Mouse (Mus musculus): ENCODE results near the gene Prkacb. TPM values are rescaled to one million over a fixed set of nuclear protein-coding genes. Genes with fewer than 3 reads are reported as not detected.

Gene Prkacb
- 10.8 and 11.7 TPM in 2 replicates for polyA plus RNA-seq (2012)

DNA sequence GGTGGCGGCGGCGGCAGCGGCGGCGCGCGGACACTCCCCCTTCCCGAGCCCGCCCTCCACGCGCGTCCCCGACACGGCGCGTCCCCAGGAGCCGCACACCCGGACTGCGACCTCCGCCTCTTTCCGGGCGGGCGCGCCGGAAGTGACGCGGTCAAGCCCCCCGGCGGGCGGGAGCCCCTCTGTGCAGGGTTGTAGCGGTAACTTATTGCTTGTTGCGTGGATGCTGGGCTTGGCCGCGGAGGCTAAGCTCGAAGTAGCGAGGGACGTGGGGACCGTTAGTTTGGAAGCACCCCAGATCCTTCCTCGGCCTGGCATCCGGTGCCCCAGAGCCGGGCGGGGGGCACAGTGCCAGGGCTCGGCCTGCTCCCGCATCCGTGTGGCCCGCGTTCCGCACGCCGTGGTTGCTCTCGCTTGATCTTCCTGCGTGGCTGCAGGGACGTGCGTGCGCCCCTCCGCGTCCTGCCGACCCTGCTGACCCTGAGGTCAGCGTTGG lies at the start of gene Prkacb:
Prkacb (minus strand) TSS at position 90 of the 493 bp plus-strand sequence.

DNA sequence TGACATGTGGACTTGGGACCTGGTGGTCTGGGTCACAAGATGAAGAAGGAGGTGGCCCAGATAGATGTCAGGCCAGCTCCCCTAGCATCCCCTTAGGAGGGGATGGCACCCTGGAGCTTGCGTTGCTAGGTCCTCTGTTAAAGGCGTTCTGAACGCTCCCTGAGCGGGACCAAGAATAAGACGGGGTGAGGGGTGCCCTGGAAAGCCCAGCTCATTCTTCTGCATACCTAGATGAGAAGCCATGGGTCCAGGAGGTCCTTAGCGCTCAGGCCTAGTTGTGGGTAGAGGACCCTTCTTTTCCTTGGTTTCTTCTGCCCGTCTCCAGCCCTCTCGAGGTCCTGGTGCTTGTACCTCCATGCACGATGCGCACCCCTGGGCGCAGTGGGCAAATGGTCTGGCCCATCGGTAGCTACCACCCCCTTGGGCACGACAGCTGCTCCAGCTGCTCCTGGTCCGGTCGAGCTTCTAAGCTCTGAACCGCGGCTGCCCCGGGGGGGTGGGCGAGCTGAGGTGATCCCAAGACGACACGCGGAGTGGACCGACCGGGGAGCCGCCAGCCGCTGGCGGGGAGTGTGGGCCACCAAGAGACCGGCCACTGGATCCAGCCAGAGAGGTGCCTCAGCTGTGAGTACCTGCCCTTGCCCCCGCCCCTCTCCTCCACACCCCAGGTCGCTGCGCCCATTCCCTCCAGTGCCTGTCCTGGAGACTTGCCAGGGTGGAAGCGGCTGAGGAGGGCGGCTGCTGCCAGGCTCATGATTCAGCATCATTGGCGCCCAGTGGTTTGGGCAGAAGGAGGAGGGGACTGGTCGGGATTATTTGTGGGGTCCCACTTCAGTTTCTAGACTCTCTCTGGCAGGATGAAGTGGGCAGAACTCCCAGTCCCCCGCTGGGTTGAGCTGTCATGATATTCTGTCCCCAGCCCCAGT lies 39.4 kb upstream of the Prkacb start, which contains the start of gene Ttll7:
Ttll7 (plus strand) TSS at position 402 of the 926 bp plus-strand sequence.

DNA sequence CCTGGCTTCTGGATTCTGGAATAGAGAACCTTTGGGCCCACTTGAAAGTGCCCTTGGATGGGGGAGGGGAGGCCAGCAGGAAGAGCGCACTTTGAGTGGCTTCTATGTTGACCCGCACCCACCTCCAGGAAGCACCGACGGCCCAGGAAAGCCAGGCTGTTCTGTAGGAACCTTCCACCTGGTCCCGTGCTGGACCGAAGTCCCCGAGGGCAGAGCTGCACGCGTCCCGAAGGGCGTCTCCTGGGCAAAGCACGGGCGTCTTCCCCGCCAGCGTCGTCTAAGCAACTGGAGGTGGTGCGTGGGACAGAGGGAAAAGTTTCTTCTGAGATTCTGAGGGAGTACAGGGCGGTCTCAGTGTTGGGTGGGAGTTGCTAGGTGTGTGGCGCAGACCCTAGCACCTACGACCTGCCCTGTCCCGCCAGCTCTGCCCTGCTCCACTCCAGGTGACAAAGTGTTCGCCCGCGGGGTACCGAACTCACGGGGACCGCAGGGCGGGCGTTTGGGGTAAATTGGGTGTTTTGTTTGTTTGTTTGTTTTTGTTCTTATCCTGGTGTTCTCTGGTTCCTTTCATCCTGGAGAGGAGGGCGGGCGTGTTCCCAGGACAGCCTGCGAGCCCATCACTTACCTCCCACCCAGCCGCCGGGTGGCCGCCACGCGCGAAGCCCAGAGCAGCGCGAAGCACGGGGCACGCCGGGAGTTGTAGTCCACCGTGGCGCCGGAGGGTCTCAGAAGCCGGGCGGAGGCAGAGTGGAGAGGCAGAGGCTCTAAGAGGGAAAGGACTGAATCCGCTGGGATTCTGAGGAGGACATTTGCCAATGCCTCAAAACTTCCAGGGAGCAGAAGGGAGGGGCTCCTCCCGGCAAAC lies 127.7 kb downstream of the Prkacb start, which contains the start of gene Samd13:
Samd13 (minus strand) TSS at position 782 of the 865 bp plus-strand sequence.

Other genes starting within 250 kb of the Prkacb start
- gene Uox, start 242.6 kb downstream of the Prkacb start, polyA plus RNA-seq (2012): not detected in 2 replicates
- not detected in 2 replicates for gene Dnase2b, start 197.4 kb downstream of the Prkacb start, polyA plus RNA-seq (2012)
- gene 4930503B20Rik, start 161.7 kb downstream of the Prkacb start, polyA plus RNA-seq (2012): not detected in 2 replicates
- 0.31 and 0.88 TPM in 2 replicates for gene Samd13, start 127.4 kb downstream of the Prkacb start, polyA plus RNA-seq (2012)
- 0.06 and 0.24 TPM in 2 replicates for gene Ttll7, start 39.4 kb upstream of the Prkacb start, polyA plus RNA-seq (2012)